Mouse (Mus musculus) layer of hippocampus, postnatal 14 days (tissue): ENCODE data around the gene Cd22. TPM values are rescaled to one million over a fixed set of nuclear protein-coding genes. Genes with fewer than 3 reads are reported as not detected.

Experiments used
- DNase-seq, 2 experiments: peaks; one replicate each; pipeline ENCODE4 v3.0.0; 2021 to 2022; ENCODE audit warnings: low spot score in 2 of 2, mixed read lengths in 1 of 2
- total RNA-seq, 2 experiments: library from RNA; stranded (reverse); gene quantifications; 2 replicates each; pipeline ENCODE4 v1.2.3; 2021

Cd22 gene
- total RNA-seq, 2 experiments from 2014 or later = not detected

DNA sequence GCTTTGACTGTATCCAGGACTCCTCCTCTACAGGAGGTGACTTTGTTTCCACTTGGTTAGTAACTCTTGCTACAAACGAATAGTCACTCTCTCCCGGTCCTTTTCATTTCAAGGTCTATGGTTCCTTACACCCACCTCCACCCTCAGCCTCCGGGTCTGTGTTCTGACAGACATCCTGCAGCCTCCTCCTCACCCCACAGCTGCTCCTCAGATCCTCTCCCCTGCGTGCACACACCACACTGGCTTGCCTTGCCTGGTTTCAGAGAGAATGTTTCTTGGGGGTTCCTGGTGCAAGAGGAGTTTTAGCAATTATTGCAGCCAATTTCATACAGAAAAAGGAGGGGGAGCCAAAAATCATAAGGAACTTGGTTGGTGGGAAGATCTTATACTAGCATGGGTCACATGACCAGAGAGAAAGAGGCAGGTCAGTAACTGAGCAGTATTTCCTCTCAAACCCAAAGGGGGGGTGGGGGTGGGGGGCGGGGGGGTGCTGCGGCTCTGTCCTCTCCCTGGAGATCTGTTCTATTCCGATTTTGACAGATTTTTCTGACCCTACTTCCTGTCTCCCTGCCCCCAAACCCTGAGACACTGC lies 59.2 kb downstream of the Cd22 start:
- no peak for DNase-seq

DNA sequence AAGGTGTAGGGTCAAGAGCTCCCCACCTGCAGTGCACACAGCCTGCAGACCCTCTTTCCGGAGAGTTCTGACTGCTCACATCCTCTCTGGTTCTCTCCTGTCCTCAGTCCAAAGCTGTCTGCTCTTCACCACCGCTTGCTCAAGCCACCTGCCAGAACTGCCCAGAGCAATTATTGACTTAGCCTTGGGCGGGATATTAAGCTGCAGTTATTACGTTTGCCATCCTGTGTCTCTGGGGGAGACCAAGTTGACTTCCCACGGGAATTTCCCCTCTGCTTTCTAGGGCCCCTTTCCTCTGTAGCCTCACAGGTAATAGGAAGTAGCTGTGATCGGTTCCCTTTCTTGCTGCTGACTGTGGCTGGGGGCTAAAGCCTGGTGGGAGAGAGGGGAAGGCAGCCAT lies 60.0 kb downstream of the Cd22 start:
- no peak for DNase-seq

Other genes with a start within 250 kb of the Cd22 start
- gene Etv2, start 244.5 kb downstream of the Cd22 start, total RNA-seq = not detected
- gene Rbm42, start 230.0 kb downstream of the Cd22 start, total RNA-seq = 10 to 100 TPM; 70.4 to 75.5 TPM
- 1 to 10 TPM; 4.5 to 5.0 TPM for gene Haus5, start 215.3 kb downstream of the Cd22 start, total RNA-seq
- not detected for gene Pmis2, start 208.7 kb downstream of the Cd22 start, total RNA-seq
- not detected for gene 2200002J24Rik, start 181.4 kb downstream of the Cd22 start, total RNA-seq
- gene Atp4a, start 168.1 kb downstream of the Cd22 start, total RNA-seq = 1 to 10 TPM in 1 of 2 experiments, under 1 TPM in 1; 0.79 to 1.4 TPM
- 100 to 1,000 TPM; 127 to 143 TPM for gene Tmem147, start 150.8 kb downstream of the Cd22 start, total RNA-seq
- gene Gapdhs, start 136.7 kb downstream of the Cd22 start, total RNA-seq = not detected
- 10 to 100 TPM in 1 of 2 experiments, 1 to 10 TPM in 1; 6.8 to 10.7 TPM for gene Sbsn, start 128.9 kb downstream of the Cd22 start, total RNA-seq
- gene Dmkn, start 116.6 kb downstream of the Cd22 start, total RNA-seq = 1 to 10 TPM; 1.3 to 2.2 TPM
- not detected for gene Krtdap, start 92.4 kb downstream of the Cd22 start, total RNA-seq
- gene Ffar2, start 56.6 kb downstream of the Cd22 start, total RNA-seq = not detected
- gene Ffar3, start 24.2 kb downstream of the Cd22 start, total RNA-seq = under 1 TPM; 0.24 to 0.32 TPM
- not detected for gene Ffar1, start 18.8 kb downstream of the Cd22 start, total RNA-seq
- 100 to 1,000 TPM; 306 to 317 TPM for gene Mag, start 34.5 kb upstream of the Cd22 start, total RNA-seq
- gene Hamp2, start 44.3 kb upstream of the Cd22 start, total RNA-seq = not detected
- not detected for gene Hamp, start 63.7 kb upstream of the Cd22 start, total RNA-seq
- 100 to 1,000 TPM; 122 to 124 TPM for gene Usf2, start 76.5 kb upstream of the Cd22 start, total RNA-seq
- gene Lsr, start 93.1 kb upstream of the Cd22 start, total RNA-seq = 10 to 100 TPM in 1 of 2 experiments, 1 to 10 TPM in 1; 9.0 to 11.4 TPM
- gene Fam187b, start 93.4 kb upstream of the Cd22 start, total RNA-seq = under 1 TPM; 0.25 to 0.43 TPM
- 10 to 100 TPM; 32.1 to 32.4 TPM for gene Fxyd5, start 162.1 kb upstream of the Cd22 start, total RNA-seq
- gene Fxyd7, start 171.1 kb upstream of the Cd22 start, total RNA-seq = 100 to 1,000 TPM; 333 to 341 TPM
- 100 to 1,000 TPM in 1 of 2 experiments, 10 to 100 TPM in 1; 62.6 to 118 TPM for gene Fxyd1, start 176.9 kb upstream of the Cd22 start, total RNA-seq
- gene Lgi4, start 179.0 kb upstream of the Cd22 start, total RNA-seq = 10 to 100 TPM; 21.8 to 23.3 TPM
- gene Fxyd3, start 196.4 kb upstream of the Cd22 start, total RNA-seq = under 1 TPM; 0.55 to 0.72 TPM
- 1 to 10 TPM; 2.8 to 3.1 TPM for gene Hpn, start 234.9 kb upstream of the Cd22 start, total RNA-seq
- 100 to 1,000 TPM; 430 to 445 TPM for gene Scn1b, start 246.7 kb upstream of the Cd22 start, total RNA-seq